Mouse (Mus musculus): ENCODE results near the gene Kcnq1. TPM values are rescaled to one million over a fixed set of nuclear protein-coding genes. Genes with fewer than 3 reads are reported as not detected.

Kcnq1 gene
- total and polyA plus RNA-seq, 3 experiments: 0.63 to 0.96 TPM; not detected in 1

- H3K9ac ChIP-seq (ENCODE audit: control insufficient read depth, low read depth, low read length, poor library complexity, severe bottlenecking): peak overlapping the region; percentile 7; the same call in 1 of the 2 replicates
- H3K27me3 ChIP-seq (ENCODE audit: control insufficient read depth in 1 of 2, insufficient read depth in 2 of 2, low read length in 2 of 2): no peaks in the 10 kb centered on the region
- no peak overlapping the region for H3K4me3 ChIP-seq (ENCODE audit: control insufficient read depth in 1 of 2, insufficient read depth in 1 of 2, low read depth in 2 of 2, low read length in 2 of 2)
- H3K36me3 ChIP-seq (ENCODE audit: control insufficient read depth in 1 of 2, insufficient read depth in 2 of 2, low read length in 2 of 2): peaks cover 0 to 17% of the 10 kb centered on the region in 2 experiments; a peak in 2 of 4 replicates
- no peaks in the 10 kb centered on the region for H3K9me3 ChIP-seq (replicated peaks; ENCODE audit: insufficient read depth, low read length)
- DNase-seq (ENCODE audit: low read depth, low spot score): peak; percentile 56
- TF ChIP-seq MAZ (IDR thresholded peaks at IDR 0.05; ENCODE audit: low read depth, low read length): no peak
- TF ChIP-seq BHLHE40 (IDR thresholded peaks at IDR 0.05; ENCODE audit: borderline replicate concordance, low read depth, low read length): no peak
- peak in 1 of 2 experiments; percentile 45; a peak in 1 of 4 replicates for TF ChIP-seq EP300 (IDR thresholded peaks at IDR 0.05; ENCODE audit: low read depth in 1 of 2, low read length in 2 of 2)
- TF ChIP-seq ETS1 (IDR thresholded peaks at IDR 0.05; ENCODE audit: low read depth, low read length): no peak
- TF ChIP-seq ZMIZ1 (IDR thresholded peaks at IDR 0.05; ENCODE audit: low read depth, low read length): no peak
- peak; percentile 20; the same call in 1 of the 2 replicates for TF ChIP-seq MXI1 (IDR thresholded peaks at IDR 0.05; ENCODE audit: low read depth, low read length)
- no peak for TF ChIP-seq CHD1 (IDR thresholded peaks at IDR 0.05; ENCODE audit: low read depth, low read length)
- no peak; the same call in 1 of the 2 replicates for TF ChIP-seq SIN3A (IDR thresholded peaks at IDR 0.05; ENCODE audit: low read length)
- H3K27ac ChIP-seq (ENCODE audit: control insufficient read depth, low read depth, low read length): peak overlapping the region; percentile 28
- H3K79me2 ChIP-seq (ENCODE audit: control insufficient read depth, insufficient read depth, low read length, poor library complexity): no peaks in the 10 kb centered on the region
- H3K4me1 ChIP-seq (ENCODE audit: control insufficient read depth in 1 of 2, insufficient read depth in 2 of 2, low read length in 2 of 2): peaks cover 12 to 34% of the 10 kb centered on the region in 2 experiments
Measured at GRCm38 (mm10) chr7:143119407-143119806, 13.2 kb downstream of the Kcnq1 start.

GRCm38 (mm10) chr7:143119826-143120225, 13.7 kb downstream of the Kcnq1 start:
- Histone ChIP-seq H3K36me3 (ENCODE audit: control insufficient read depth in 1 of 2, insufficient read depth in 2 of 2, low read length in 2 of 2) (peaks cover 0 to 17% of the 10 kb centered on the region in 2 experiments; a peak in 2 of 4 replicates), H3K4me3 (ENCODE audit: control insufficient read depth in 1 of 2, insufficient read depth in 1 of 2, low read depth in 2 of 2, low read length in 2 of 2) (no peak overlapping the region), H3K4me1 (ENCODE audit: control insufficient read depth in 1 of 2, insufficient read depth in 2 of 2, low read length in 2 of 2) (peaks cover 12 to 34% of the 10 kb centered on the region in 2 experiments), H3K9ac (ENCODE audit: control insufficient read depth, low read depth, low read length, poor library complexity, severe bottlenecking) (peak overlapping the region; percentile 7; the same call in 1 of the 2 replicates), H3K79me2 (ENCODE audit: control insufficient read depth, insufficient read depth, low read length, poor library complexity) (no peaks in the 10 kb centered on the region), H3K9me3 (replicated peaks; ENCODE audit: insufficient read depth, low read length) (no peaks in the 10 kb centered on the region), H3K27me3 (ENCODE audit: control insufficient read depth in 1 of 2, insufficient read depth in 2 of 2, low read length in 2 of 2) (no peaks in the 10 kb centered on the region), H3K27ac (ENCODE audit: control insufficient read depth, low read depth, low read length) (peak overlapping the region; percentile 28)
- TF ChIP-seq NELFE (IDR thresholded peaks at IDR 0.05; ENCODE audit: low read depth, low read length) (no peak), EP300 (IDR thresholded peaks at IDR 0.05; ENCODE audit: low read depth in 1 of 2, low read length in 2 of 2) (peak in 1 of 2 experiments; percentile 13; a peak in 1 of 4 replicates)
- DNase-seq (ENCODE audit: low read depth, low spot score): no peak

GRCm38 (mm10) chr7:143122191-143122590, 16.0 kb downstream of the Kcnq1 start:
- DNase-seq (ENCODE audit: low read depth, low spot score): peak; percentile 35
- no peaks in the 10 kb centered on the region for H3K79me2 ChIP-seq (ENCODE audit: control insufficient read depth, insufficient read depth, low read length, poor library complexity)
- H3K27me3 ChIP-seq (ENCODE audit: control insufficient read depth in 1 of 2, insufficient read depth in 2 of 2, low read length in 2 of 2): no peaks in the 10 kb centered on the region
- H3K36me3 ChIP-seq (ENCODE audit: control insufficient read depth in 1 of 2, insufficient read depth in 2 of 2, low read length in 2 of 2): peaks cover 0 to 17% of the 10 kb centered on the region in 2 experiments; a peak in 2 of 4 replicates
- H3K9ac ChIP-seq (ENCODE audit: control insufficient read depth, low read depth, low read length, poor library complexity, severe bottlenecking): no peak overlapping the region
- no peak overlapping the region for H3K27ac ChIP-seq (ENCODE audit: control insufficient read depth, low read depth, low read length)
- H3K4me3 ChIP-seq (ENCODE audit: control insufficient read depth in 1 of 2, insufficient read depth in 1 of 2, low read depth in 2 of 2, low read length in 2 of 2): no peak overlapping the region
- peak; percentile 81; the same call in 1 of the 2 replicates for TF ChIP-seq MAZ (IDR thresholded peaks at IDR 0.05; ENCODE audit: low read depth, low read length)
- peak; percentile 40; the same call in 1 of the 2 replicates for TF ChIP-seq TCF12 (IDR thresholded peaks at IDR 0.05; ENCODE audit: low read depth, low read length)
- peak in 1 of 2 experiments; percentile 42; a peak in 1 of 4 replicates for TF ChIP-seq EP300 (IDR thresholded peaks at IDR 0.05; ENCODE audit: low read depth in 1 of 2, low read length in 2 of 2)
- TF ChIP-seq GABPA (IDR thresholded peaks at IDR 0.05; ENCODE audit: low read depth, low read length): no peak
- TF ChIP-seq TBP (IDR thresholded peaks at IDR 0.05; ENCODE audit: low read depth, low read length): no peak
- TF ChIP-seq ETS1 (IDR thresholded peaks at IDR 0.05; ENCODE audit: low read depth, low read length): 0 out of 2 replicates have a peak, but pooled peaks have one; percentile 43
- H3K4me1 ChIP-seq (ENCODE audit: control insufficient read depth in 1 of 2, insufficient read depth in 2 of 2, low read length in 2 of 2): peaks cover 12 to 34% of the 10 kb centered on the region in 2 experiments
- no peaks in the 10 kb centered on the region for H3K9me3 ChIP-seq (replicated peaks; ENCODE audit: insufficient read depth, low read length)

All from MEL (cell line).